Mouse (Mus musculus) ES-CJ7 (cell line): ENCODE measurements around the gene Tpst2.

ENCODE experiments used
- DNase-seq: peaks from one replicate; pipeline ENCODE4 v3.0.0; 2011; ENCODE audit warnings: low read depth, low spot score

The Tpst2 gene

DNA sequence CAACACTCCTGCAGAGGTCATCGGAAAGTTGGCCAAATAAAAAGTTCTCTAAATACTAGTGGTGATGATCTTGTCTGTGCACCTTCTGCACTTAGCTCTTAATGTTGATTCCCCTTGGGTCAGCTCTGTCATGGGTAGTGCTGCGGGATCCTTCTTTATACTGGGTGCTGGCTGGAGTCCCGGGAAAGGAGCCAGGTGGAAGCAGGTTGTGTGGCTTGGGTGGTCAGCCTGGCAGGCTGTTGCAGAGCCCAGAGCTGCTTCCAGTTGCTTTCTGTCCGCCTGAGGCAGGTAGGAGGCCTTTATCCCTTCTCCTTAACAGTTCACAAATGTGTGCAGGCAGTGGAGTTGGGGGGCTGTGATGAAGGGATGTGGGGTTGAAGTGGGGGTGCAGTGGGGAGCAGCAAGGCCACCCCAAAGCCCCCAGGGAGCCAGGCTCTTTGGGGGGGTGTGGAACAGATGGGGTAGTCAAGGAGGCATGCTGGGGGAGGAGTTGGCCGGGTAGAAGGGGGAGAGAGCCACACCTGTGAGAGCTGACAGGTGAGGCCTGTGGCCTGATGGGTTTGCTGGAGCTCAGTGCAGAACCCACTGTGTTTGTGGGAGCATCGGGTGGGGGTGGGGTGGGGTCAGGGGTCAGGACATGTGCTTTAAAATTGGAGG is 5.8 kb downstream of the Tpst2 start:
- no peak for DNase-seq

DNA sequence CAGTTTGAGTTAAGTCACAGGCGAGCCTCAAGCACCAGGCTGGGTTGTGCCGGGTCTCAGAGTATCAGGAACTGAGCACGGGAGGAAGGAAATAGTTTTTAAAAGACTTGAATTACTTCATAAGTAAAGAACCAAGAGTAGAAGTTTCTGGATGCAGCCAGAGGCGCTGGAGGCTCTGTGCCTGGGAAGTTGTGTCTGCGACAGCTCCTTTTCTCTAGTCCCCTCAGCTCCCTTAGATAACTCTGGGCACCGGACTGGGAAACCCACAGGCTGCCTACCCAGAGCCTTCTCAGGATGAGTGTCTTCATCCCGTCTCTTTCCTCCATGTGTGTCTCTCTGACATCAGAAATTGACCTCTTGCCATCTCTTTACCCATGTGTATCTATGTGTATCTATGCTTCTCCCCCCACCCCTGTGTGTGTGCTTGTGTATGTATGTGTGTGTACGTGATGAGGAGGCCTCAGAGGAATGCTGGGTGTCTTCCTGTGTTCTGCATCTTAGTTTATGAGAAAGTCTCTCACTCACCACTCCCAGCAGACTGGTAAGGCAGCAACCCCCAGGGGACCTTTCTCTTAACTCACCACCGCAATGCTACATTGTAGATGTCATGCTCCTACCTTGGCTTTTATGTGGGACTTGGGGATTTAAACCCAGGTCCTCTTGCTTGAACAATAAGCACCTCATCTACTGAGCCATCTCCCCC is 6.4 kb downstream of the Tpst2 start:
- no peak for DNase-seq

DNA sequence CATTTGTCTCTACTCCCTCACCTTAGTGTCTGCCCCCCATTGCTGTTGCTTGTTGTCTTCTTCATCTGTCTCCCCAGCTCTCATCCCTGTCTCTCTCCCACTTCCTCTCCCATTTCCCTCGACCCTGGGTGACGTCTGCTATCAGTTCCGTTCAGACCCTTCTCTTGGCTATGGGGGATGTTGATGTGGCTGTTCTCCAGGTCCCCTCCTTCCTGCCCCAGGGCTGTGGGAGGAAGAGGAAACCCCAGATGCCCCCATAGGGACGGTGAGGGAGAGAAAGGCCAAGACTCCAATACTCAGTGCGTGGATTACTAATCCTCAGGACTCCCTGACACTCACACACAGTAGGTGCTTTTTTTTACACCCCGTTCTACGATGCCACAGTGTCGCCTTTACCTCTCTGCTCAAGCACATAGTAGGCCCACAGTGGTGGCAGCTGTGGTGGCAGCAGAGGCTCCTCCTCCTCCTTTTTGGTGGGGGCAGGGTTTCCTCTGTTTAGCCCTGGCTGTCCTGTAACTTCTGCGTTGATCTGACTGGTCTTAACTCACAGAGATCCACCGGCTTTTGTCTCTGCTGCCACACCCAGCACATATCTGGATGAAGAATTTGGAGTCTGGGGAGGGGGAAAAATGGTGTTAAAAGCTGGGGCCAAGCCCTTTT is 7.2 kb downstream of the Tpst2 start:
- DNase-seq: peak; percentile 74

DNA sequence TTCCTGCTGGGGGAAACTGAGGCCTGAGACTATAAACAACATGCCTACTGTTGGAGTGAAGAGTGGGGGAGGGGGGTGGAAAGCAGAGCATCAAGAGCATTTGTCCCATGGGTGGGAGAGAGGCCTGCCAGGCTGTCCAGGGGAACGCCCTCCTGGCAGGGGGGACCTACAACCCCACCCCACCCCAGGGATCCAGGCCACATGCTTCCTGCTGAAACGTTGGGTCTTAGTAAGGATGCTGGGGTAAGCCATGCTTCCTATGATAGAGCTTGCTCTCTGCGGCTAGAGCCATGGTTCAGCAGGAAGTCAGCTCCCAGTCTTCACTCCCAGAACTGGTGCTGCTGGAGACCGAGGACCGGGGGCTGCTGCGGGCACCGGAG is 7.7 kb downstream of the Tpst2 start:
- no peak for DNase-seq

DNA sequence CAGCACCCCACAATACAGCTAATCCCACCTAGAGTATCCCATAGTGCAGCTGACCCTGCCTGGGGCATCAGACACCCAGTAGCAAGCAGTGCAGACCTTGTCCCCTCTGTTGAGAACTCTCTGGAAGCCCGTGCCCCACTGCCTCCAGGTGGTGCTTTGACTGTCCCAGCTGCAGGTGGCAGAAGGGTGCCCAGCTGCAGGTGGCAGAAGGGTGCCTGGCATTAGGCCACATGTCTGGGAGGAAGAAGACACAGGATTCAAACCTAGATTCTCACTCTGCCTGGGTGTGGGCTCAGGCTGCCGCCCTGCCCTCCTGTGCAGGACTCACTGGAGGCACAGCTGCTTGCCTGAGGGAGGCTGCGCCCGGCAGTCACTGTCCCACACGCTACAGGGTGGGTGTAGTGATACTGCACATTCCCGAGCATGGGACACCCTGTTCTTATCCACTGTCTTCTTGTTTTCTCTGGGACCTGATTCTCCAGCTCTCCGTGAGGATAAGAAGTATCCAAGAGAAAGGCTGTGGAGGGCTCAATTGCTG is 9.1 kb downstream of the Tpst2 start:
- no peak for DNase-seq

DNA sequence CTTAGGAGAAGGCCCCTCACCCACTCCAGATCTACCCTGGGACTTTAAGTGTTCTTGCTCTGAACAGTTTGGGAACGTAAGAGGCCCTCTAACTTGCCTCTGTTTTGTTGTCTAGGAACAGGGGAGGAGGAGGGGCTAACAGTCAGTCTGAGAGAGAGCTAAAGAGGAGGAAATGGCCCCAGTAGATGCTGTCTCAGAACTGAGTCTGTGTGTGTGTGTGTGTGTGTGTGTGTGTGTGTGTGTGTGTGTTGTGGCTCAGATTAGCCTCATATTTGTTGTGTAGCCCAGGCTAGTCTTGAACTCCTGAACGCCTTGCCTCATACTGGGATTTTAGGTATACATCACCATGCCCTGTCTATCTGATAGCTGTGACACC is 10.1 kb downstream of the Tpst2 start:
- DNase-seq: no peak

DNA sequence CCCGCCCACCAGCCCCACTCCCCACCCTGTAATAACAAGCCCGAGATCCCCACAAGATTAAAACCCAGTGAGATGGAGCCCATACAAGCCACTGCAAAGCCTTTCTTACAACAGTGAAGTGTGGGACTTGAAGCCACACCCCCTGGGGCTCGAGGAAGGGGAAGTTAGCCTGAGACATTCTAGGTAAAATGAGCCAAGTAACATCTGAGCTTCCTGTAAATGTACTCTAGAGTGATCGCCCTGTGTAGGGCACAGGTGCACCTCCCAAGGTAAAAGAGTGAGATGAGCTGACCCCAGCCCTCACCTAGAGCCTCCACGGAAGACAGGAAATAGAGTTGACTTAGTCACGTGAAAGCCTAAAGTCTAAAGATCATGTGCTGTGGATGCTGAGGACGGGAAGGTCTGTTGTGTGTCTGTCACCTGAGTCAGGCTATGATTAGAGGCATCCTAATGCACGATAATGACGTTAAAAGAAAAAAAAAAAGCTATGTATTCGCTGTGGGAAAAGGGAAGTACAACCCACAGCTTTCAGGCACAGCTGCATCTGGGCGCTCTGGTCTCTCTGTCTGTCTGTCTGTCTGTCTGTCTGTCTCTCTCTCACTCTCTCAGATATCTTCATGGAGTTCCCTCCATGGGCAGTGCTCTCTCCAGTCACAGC is 10.6 kb downstream of the Tpst2 start:
- no peak for DNase-seq

DNA sequence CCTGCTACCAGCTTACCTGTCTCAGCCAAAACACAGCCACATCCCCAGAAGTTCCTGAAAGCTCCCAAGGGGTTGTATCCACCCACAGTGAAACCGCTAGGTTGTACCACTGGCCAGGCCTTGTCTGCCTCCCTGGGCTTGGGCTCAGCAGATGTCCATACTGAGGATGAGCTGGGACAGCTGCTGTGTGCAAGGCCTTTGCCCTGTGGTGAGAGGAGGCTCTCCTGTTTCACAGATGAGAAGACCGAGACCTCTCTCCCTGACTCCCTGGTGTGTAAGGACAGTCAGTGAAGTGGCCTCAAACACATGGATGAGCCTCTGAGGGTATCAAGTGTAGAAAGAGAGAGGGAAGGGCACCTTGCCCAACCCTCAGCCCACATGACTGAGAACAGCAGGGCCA is 11.2 kb downstream of the Tpst2 start:
- DNase-seq: no peak

DNA sequence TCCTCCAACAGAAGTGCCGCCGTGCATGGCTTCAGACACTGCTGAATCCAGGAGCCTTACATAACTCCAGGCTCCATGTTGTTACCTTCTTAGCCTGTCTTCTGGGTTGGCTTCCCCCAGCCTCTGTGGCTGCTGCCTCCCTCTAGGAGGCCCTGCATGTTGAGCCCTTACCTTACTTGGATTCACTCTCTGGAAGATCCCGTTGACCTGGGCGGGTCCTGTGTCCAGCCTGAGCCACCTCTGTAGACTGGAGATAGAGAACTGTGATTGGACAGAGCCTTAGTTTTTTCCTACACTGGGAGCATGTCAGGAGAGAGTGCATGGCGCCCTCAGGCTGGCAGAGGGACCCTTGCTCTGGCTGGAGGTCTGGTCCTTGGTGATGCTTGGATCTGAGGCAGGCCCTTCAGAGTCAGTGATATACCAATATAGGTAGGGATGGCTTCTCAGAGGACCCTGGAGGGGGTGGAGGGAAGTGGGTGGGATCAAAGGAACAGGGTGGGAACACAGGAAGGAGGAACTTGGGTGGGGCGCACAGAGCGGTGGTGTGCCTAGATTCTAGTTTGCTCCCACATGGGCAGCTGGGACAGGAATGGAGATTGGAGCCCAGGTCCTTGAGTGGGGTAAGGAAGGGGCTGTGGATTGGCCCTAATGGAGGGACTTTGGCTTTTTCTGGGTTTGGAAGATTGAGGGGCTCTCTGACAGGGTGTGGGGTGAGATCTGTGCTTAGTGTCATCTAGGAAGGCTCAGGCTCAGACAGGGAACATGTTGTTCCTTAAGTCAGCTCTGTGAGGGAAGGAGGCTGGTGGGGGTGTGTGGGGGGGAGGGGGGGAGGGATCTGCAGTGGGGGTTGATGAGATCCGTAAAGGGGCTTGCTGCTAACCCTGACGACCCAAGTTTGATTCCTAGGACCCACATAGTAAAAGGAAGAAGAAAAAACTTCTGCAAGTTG is 12.0 kb downstream of the Tpst2 start:
- peak; percentile 45 for DNase-seq

DNA sequence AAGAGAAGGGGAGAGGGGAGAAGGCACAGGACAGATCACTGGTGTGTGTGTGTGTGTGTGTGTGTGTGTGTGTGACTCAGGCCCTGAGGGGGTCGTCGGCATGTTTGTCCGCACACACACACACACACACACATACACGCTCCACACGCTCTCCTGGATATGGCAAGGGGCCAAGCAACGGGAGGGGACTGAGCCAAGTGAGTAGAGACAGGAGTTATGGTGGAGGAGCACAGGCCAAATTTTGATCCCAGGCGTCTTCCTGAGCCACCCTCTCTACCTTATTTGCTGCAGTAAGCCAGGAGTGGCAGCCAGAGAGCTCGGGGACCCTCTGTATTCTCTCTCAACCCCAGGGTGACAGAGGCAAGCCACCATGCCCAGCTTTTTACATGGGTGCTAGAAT is 12.7 kb downstream of the Tpst2 start:
- no peak for DNase-seq

DNA sequence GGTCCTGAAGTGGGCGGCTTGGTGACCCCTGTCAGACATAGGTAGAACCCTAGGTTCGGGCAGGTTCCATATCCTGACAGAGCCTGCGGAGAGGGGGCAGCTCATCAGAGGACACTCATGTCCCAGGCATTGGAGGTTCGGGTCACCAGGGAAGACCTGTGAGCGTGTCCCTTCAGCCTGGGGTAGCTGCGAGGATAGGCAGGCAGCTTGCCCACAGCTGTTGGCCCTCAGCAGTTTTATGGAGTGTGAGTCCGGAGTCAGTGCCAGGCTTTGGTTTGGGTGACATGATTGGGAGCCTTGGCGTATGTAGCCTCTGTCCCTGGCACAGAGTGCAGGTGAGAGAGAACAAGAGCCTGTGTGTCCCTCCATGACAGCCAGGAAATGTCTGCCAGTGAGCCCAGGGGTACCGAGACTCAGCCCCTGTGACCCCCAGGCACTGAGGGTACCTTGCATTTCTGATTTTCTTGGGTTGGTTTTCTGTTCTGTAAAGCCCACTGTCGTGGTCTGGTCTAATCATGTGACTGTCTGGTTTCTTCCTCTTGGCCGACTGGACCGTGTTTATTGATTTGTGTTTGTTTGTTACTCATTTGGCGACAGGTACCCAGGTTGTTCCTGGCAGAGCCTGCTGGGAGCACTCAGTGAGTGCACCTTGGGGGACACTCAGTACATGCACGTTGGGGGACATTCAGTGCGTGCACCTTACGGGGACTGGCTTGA is 13.5 kb downstream of the Tpst2 start:
- no peak for DNase-seq

DNA sequence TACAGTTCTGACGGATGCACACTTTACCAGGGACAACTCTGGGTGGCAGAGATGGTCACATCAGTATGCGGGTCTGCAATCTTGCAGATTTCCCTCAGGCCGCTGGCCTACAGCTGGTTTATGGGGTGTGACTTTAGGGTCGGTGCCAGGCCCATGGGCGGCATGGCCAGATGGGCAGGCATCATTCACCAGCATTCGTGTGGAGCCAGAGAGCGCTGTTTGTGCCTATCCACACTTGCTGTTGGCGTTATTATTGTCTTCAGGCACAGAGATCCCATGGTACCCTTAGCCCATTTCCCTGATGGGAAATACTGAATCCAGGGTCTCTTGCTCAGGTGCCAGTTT is 14.0 kb downstream of the Tpst2 start:
- no peak for DNase-seq

DNA sequence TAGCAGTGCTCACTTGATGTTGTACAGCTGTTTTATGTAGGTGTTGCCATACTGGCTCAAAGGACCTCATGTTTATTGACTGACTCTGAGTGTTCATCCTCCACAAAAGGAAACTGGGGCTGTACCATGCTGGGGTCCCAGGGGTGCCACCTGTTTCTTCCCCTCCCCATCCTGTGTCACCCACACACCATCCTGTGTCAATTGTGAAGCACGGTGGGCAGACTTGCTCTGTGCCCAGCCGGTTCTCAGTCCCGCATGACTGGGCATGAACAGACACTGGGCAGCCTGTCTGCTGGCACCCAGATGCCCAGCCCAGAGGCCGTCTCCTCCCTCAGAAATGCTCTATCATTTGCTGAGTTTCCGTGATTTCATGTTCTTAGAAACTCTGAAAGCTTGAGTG is 15.4 kb downstream of the Tpst2 start:
- DNase-seq: no peak

DNA sequence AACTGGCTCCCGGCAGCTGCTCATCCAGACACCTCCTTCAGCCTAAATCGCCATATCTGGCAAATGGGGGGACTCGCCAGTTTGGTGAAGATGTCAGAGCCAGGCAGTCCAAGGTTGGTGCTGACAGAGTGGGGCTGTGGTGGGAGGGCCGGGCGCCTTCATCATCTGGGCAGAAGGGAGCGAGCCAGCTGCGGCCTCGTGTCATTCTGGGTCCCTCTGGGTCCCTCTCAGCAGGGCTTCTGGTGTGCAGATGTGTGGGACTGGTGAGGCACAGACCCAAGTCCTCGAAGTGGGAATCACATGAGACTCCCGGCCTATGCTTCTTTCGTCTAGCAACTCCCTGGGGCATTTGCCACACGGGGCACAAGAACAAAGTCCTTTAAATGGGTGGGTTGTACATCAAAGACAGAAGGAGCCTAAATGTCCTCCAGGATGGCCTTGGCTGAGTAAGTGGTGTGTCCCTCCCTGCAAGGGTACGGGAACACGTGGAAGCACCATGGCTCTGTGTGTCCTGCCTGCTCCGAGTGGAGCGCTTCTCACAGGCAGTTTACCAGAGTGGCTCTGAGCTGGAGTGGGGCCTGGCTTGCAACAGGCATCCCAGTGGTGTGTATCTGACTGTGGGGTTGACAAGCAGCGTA is 16.0 kb downstream of the Tpst2 start:
- DNase-seq: no peak

DNA sequence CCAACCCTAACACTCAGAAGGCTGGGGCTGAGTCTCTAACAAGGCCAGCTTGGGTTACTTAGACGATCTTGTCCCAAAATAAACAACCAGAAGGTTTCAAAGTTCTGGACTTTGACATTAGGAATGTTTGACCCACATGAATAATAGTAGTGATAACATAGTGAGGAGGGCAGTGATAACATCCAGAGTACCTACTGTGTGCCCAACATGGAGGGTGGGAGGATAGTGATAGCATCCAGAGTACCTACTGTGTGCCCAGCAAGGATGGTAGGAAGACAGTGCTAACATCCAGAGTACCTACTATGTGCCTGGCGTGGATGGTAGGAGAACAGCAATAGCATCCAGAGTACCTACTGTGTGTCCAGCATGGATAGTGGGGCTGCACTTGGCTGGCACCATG is 17.3 kb downstream of the Tpst2 start:
- no peak for DNase-seq

DNA sequence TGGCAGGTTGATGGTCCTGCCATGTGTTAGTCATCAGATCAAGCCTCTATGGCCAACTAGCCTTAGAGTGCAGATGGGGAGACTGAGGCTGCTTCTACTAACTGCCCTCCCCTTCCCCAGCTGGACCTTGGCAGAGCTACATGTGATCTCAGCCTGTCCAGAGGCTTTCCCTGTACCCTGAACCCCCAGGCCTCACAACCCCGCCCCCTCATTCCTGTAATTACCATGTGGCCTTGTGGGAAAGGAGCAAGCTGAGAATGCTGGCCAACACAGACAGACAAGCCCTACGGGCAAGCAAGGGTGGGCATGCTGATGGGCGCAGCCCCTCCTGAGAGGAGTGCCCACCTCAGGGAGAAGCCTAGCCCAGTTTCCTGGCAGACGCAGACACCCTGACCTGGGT is 18.2 kb downstream of the Tpst2 start:
- no peak for DNase-seq

DNA sequence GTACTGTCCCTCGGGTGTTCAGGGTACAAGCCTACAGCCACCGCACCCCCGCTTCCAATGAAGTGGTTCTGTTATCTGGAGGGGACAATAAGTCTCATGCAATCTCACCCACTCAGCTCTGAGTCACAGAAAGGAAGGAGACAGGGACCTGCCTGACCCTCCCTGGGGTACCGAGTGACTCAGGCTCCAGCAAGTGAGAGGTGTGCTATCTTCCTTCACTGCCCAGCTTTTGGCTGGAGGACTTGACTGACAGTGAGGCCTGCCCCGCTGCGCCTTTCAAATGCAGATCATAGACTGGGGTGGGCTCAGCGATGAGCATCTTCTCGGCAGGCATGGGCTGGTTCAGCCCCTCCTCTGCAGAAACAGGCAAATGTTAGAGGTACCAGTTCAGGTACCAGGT is 18.7 kb downstream of the Tpst2 start:
- peak; percentile 83 for DNase-seq

DNA sequence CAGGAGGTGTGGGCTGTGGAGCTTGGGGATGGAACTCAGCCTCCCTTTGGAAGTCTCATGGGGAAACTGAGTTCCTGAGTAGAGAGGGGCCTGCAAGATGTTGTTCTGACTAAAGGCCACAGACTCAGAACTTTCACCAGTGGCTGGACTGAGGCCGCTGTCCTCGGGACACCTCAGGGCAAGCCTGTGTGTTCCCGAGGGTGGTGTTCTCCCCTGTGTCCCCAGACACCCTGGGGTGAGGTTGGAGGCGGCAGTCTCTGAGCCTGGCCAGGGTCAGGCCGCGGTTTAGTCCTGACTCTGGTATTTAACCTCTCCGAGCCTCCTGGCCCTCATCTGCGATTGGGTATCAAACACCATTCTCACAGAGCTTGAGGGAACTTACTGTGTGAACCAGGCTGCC is 19.1 kb downstream of the Tpst2 start:
- no peak for DNase-seq

DNA sequence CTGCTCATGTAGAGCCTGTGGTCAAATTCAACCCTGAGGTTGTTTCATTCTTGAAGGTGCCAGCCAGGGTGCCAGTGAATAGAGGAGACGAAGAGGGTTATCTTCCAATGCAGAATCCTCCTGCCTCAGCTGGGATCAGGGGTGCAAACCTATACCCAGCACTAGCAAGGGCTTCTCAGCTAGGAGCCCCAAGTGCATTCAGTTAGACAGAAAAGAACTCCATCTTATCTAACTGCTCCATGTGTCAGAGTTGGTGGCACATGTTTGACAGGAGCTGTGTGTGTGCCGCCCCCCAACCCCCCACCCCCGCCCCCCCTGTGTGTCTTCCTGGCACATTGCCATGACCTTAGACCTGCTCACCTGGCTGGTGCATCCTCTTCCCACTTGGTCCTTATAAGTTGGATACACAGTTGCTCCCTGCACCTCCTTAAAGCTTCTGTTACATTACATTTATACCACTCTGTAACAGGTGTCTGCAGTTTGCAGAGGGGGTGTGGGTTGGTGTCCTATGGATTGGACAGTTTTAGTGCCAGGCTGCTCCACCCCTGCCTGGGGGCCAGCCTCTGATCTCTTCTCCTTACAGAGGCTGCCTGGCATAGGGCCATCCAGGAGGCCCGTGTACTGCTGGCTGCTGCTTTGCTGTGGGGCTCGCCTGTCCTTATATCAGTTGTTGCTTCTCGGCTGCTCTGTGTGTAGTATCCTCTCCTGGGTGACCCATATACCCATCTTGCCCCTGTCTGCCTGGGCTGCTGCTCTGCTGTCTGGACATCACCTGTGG is 20.1 kb downstream of the Tpst2 start:
- DNase-seq: no peak
